Mouse (Mus musculus) inflammation-experienced regulatory T-cells (primary cell): ENCODE data around the gene H2al1h. TPM values are rescaled to one million over a fixed set of nuclear protein-coding genes. Genes with fewer than 3 reads are reported as not detected.

Experiments used
- polyA plus RNA-seq, 2 experiments: library from polyadenylated mRNA; unstranded; fragments of 100-300 nt; shearing (Covaris generic); gene quantifications; one replicate each; pipeline ENCODE4 v1.2.1; 2017

H2al1h gene
- polyA plus RNA-seq = not detected

DNA sequence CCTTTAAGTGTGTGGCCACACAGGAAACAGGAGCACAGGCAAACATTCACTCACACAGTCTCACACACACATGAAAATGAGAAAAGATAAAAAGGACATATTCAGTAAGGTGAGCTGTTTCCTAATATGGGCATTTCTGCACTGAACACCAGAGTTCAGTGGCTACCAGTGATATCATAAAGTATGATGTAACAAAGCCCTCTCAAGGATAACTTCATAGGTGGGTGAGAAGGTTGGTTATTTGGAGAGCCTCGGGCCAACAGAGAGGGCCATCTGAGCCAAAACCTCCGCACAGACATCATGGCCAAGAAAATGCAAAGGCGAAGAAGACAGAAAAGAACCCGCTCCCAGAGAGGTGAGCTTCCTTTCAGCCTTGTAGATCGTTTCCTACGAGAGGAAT, at the start of gene H2al1h:
Gene H2al1h (plus strand): TSS at position 301 of the 400 bp plus-strand sequence.

DNA sequence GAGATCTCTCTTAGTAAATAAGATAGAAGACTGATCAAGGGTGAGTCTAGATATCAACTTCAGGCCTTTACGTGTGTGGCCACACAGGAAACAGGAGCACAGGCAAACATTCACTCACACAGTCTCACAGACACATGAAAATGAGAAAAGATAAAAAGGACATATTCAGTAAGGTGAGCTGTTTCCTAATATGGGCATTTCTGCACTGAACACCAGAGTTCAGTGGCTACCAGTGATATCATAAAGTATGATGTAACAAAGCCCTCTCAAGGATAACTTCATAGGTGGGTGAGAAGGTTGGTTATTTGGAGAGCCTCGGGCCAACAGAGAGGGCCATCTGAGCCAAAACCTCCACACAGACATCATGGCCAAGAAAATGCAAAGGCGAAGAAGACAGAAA, 22.3 kb upstream of the H2al1h start, which contains the start of gene H2al1a:
Gene H2al1a (plus strand): TSS at position 301 of the 400 bp plus-strand sequence.

DNA sequence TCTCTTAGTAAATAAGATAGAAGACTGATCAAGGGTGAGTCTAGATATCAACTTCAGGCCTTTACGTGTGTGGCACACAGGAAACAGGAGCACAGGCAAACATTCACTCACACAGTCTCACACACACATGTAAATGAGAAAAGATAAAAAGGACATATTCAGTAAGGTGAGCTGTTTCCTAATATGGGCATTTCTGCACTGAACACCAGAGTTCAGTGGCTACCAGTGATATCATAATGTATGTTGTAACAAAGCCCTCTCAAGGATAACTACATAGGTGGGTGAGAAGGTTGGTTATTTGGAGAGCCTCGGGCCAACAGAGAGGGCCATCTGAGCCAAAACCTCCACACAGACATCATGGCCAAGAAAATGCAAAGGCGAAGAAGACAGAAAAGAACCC, 19.2 kb upstream of the H2al1h start, which contains the start of gene H2al1b:
Gene H2al1b (plus strand): TSS at position 301 of the 400 bp plus-strand sequence.

DNA sequence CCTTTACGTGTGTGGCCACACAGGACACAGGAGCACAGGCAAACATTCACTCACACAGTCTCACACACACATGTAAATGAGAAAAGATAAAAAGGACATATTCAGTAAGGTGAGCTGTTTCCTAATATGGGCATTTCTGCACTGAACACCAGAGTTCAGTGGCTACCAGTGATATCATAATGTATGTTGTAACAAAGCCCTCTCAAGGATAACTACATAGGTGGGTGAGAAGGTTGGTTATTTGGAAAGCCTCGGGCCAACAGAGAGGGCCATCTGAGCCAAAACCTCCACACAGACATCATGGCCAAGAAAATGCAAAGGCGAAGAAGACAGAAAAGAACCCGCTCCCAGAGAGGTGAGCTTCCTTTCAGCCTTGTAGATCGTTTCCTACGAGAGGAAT, 15.9 kb upstream of the H2al1h start, which contains the start of gene H2al1c:
Gene H2al1c (plus strand): TSS at position 301 of the 400 bp plus-strand sequence.

DNA sequence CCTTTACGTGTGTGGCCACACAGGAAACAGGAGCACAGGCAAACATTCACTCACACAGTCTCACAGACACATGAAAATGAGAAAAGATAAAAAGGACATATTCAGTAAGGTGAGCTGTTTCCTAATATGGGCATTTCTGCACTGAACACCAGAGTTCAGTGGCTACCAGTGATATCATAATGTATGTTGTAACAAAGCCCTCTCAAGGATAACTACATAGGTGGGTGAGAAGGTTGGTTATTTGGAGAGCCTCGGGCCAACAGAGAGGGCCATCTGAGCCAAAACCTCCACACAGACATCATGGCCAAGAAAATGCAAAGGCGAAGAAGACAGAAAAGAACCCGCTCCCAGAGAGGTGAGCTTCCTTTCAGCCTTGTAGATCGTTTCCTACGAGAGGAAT, 12.8 kb upstream of the H2al1h start, which contains the start of gene H2al1d:
Gene H2al1d (plus strand): TSS at position 301 of the 400 bp plus-strand sequence.

DNA sequence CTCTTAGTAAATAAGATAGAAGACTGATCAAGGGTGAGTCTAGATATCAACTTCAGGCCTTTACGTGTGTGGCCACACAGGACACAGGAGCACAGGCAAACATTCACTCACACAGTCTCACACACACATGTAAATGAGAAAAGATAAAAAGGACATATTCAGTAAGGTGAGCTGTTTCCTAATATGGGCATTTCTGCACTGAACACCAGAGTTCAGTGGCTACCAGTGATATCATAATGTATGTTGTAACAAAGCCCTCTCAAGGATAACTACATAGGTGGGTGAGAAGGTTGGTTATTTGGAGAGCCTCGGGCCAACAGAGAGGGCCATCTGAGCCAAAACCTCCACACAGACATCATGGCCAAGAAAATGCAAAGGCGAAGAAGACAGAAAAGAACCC, 9.7 kb upstream of the H2al1h start, which contains the start of gene H2al1e:
Gene H2al1e (plus strand): TSS at position 301 of the 400 bp plus-strand sequence.

DNA sequence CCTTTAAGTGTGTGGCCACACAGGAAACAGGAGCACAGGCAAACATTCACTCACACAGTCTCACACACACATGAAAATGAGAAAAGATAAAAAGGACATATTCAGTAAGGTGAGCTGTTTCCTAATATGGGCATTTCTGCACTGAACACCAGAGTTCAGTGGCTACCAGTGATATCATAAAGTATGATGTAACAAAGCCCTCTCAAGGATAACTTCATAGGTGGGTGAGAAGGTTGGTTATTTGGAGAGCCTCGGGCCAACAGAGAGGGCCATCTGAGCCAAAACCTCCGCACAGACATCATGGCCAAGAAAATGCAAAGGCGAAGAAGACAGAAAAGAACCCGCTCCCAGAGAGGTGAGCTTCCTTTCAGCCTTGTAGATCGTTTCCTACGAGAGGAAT, 6.4 kb upstream of the H2al1h start, which contains the start of gene H2al1f:
Gene H2al1f (plus strand): TSS at position 301 of the 400 bp plus-strand sequence.

DNA sequence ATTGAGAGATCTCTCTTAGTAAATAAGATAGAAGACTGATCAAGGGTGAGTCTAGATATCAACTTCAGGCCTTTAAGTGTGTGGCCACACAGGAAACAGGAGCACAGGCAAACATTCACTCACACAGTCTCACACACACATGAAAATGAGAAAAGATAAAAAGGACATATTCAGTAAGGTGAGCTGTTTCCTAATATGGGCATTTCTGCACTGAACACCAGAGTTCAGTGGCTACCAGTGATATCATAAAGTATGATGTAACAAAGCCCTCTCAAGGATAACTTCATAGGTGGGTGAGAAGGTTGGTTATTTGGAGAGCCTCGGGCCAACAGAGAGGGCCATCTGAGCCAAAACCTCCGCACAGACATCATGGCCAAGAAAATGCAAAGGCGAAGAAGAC, 3.3 kb upstream of the H2al1h start, which contains the start of gene H2al1g:
Gene H2al1g (plus strand): TSS at position 301 of the 400 bp plus-strand sequence.

DNA sequence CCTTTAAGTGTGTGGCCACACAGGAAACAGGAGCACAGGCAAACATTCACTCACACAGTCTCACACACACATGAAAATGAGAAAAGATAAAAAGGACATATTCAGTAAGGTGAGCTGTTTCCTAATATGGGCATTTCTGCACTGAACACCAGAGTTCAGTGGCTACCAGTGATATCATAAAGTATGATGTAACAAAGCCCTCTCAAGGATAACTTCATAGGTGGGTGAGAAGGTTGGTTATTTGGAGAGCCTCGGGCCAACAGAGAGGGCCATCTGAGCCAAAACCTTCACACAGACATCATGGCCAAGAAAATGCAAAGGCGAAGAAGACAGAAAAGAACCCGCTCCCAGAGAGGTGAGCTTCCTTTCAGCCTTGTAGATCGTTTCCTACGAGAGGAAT, 3.1 kb downstream of the H2al1h start, which contains the start of gene H2al1i:
Gene H2al1i (plus strand): TSS at position 301 of the 400 bp plus-strand sequence.

DNA sequence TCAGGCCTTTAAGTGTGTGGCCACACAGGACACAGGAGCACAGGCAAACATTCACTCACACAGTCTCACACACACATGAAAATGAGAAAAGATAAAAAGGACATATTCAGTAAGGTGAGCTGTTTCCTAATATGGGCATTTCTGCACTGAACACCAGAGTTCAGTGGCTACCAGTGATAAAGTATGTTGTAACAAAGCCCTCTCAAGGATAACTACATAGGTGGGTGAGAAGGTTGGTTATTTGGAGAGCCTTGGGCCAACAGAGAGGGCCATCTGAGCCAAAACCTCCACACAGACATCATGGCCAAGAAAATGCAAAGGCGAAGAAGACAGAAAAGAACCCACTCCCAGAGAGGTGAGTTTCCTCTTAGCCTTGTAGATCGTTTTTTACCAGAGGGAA, 6.2 kb downstream of the H2al1h start, which contains the start of gene H2al1j:
Gene H2al1j (plus strand): TSS at position 301 of the 400 bp plus-strand sequence.

Other genes with a start within 250 kb of the H2al1h start
- gene H2al1a, start 22.2 kb upstream of the H2al1h start, polyA plus RNA-seq = not detected
- not detected for gene H2al1b, start 19.1 kb upstream of the H2al1h start, polyA plus RNA-seq
- not detected for gene H2al1c, start 15.8 kb upstream of the H2al1h start, polyA plus RNA-seq
- not detected for gene H2al1d, start 12.7 kb upstream of the H2al1h start, polyA plus RNA-seq
- gene H2al1e, start 9.6 kb upstream of the H2al1h start, polyA plus RNA-seq = not detected
- not detected for gene H2al1f, start 6.3 kb upstream of the H2al1h start, polyA plus RNA-seq
- gene H2al1g, start 3.2 kb upstream of the H2al1h start, polyA plus RNA-seq = not detected
- not detected for gene H2al1i, start 3.2 kb downstream of the H2al1h start, polyA plus RNA-seq
- not detected for gene H2al1j, start 6.3 kb downstream of the H2al1h start, polyA plus RNA-seq